Mouse (Mus musculus) liver, embryonic 12.5 days (tissue): ENCODE measurements around the gene Lgr4. TPM values are rescaled to one million over a fixed set of nuclear protein-coding genes. Genes with fewer than 3 reads are reported as not detected.
A peak's percentile ranks its signal among the peaks of the same experiment; 100 is the strongest.

Experiments
- ATAC-seq: fragments of 200-750 bp; cut with Nextera tagmentation; 2 replicates; pipeline ENCODE4 v1.8.0; 2017; ENCODE audit warnings: moderate number of reproducible peaks, mild to moderate bottlenecking, moderate library complexity
- H3K27ac ChIP-seq: fragments of 300-500 bp; sonication (generic); 2 replicates; pipeline ENCODE4 v1.5.1; 2016; ENCODE audit warnings: mild to moderate bottlenecking
- H3K27me3 ChIP-seq: fragments of 300-500 bp; sonication (generic); replicated peaks from 2 replicates; pipeline ENCODE4 v1.6.1; 2016; ENCODE audit warnings: mild to moderate bottlenecking, moderate library complexity
- H3K36me3 ChIP-seq: fragments of 300-500 bp; sonication (generic); 2 replicates; pipeline ENCODE4 v1.6.1; 2016; ENCODE audit warnings: mild to moderate bottlenecking, moderate library complexity
- H3K4me1 ChIP-seq: fragments of 300-500 bp; sonication (generic); 2 replicates; pipeline ENCODE4 v1.6.1; 2016
- H3K4me2 ChIP-seq: fragments of 300-500 bp; sonication (generic); 2 replicates; pipeline ENCODE4 v1.6.1; 2016; ENCODE audit warnings: mild to moderate bottlenecking, moderate library complexity
- H3K4me3 ChIP-seq: fragments of 300-500 bp; sonication (generic); 2 replicates; pipeline ENCODE4 v1.5.1; 2016; ENCODE audit warnings: mild to moderate bottlenecking, moderate library complexity
- H3K9ac ChIP-seq: fragments of 300-500 bp; sonication (generic); 2 replicates; pipeline ENCODE4 v1.6.1; 2016; ENCODE audit warnings: mild to moderate bottlenecking, moderate library complexity
- H3K9me3 ChIP-seq: fragments of 300-500 bp; sonication (generic); replicated peaks from 2 replicates; pipeline ENCODE4 v1.6.1; 2016; ENCODE audit warnings: mild to moderate bottlenecking, moderate library complexity
- WGBS: fragments of 180-500 bp; shearing (Covaris S2); methylation state at CpG from one replicate; pipeline ENCODE4 v1.1.7; 2016; ENCODE audit not compliant: insufficient replicate concordance; 5-methylcytosine and 5-hydroxymethylcytosine counted together
- polyA plus RNA-seq: library from polyadenylated mRNA; unstranded; fragments of >200 nt; fragmentation: Nextera tagmentation; extraction: Ambion mirVana; gene quantifications from 2 replicates; pipeline ENCODE4 v1.2.1, GENCODE M21; 2016

Lgr4 gene
- polyA plus RNA-seq, 1 experiment from 2014 or later: 6.0 TPM

DNA sequence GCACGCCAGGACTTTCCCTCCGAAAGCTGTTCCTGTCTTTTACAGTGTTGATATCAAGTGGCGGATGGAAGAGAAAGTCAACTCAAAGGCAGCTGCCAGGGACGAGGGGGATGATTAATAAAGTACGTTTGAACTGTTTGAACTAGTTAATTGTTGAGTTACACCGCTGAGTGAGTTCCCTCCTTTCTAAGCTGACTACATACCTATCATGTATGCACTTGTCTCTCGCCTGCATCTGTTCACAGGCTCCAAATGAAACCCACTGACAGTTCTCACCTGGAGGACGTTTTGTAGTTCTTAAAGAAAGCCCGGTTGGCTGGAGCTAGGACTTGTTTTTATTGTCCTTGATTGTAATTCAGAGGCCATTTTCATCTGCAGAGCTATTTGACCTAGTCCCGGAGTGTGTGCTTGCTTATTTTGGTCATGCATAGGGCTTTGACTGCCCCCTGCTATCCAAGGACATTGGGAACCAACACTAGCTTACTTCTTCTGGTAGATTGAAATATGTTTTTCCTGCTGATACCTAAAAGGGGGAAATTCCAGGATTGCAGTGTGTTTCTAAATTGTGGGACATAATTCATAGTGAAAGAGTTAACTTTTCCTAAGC lies 52.6 kb downstream of the Lgr4 start:
- Histone ChIP-seq H3K27me3 (no peaks in the 10 kb centered on the region), H3K4me1 (peaks cover 25% of the 10 kb centered on the region), H3K4me2 (no peak overlapping the region), H3K9me3 (no peaks in the 10 kb centered on the region), H3K9ac (no peak overlapping the region), H3K4me3 (no peak overlapping the region), H3K27ac (no peak overlapping the region), H3K36me3 (0 out of 2 replicates have a peak, but pooled peaks cover under 1% of the 10 kb centered on the region)
- no peak for ATAC-seq
- WGBS: 60% methylated on average over 10 of the region's 10 CpGs

DNA sequence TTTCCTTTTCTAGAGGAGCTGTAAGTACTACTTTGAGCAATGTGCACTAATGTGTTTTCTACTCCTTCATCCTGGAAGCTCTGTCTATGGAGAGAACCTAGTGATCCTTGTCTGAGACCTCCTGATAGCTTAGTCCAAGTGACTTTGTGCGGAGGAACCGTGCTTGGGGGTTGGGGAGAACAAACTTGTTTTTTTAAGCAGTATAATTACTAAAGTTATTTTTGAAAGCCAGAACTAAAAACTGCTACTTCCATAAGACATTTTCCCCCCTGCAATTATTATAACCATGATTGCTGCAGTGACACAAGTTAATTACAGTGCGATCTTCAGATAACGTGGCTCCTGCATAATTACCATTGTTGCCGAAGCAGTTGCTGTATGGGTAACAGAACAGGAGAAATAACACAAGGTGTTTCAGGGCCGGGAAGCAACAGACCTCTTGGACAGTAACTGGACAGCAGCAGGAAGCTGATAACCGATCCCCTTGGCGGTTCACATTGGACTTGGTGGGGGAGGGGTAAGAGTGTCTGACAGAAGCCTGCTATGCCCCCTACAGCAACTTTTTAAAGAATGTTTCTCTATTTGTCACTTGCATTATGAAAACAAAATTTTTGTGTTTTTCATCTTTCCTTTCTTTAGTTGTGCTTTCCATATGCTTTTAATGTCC lies 53.4 kb downstream of the Lgr4 start:
- Histone ChIP-seq H3K4me2 (peak overlapping the region; percentile 29), H3K36me3 (0 out of 2 replicates have a peak, but pooled peaks cover 3% of the 10 kb centered on the region), H3K27ac (no peak overlapping the region), H3K27me3 (no peaks in the 10 kb centered on the region), H3K4me1 (peaks cover 25% of the 10 kb centered on the region), H3K4me3 (no peak overlapping the region), H3K9ac (no peak overlapping the region), H3K9me3 (no peaks in the 10 kb centered on the region)
- 40% methylated on average over 8 of the region's 8 CpGs for WGBS
- no peak; the same call in 1 of the 2 replicates for ATAC-seq

DNA sequence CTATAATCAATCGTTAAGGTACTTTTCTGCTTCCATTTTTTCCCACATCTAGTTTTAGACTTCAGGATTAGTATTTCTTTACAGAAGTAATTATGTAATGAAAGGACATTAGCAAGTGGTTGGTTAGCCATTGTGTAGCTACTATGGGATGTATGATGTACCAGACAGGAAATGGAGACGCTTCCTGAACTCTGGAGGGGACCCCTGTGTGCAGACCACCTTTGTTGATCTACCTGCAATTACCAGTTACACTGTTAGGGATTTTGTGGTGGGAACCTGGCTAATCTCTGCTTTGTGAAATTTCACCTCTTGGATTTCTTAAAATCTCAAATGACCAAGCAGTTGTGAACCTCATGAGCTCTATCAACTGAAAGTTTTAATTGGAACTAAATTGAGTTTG lies 54.9 kb downstream of the Lgr4 start:
- WGBS: 79% methylated on average over 2 of the region's 2 CpGs
- 0 out of 2 replicates have a peak, but pooled peaks cover 3% of the 10 kb centered on the region for H3K36me3 ChIP-seq
- H3K4me1 ChIP-seq: peaks cover 25% of the 10 kb centered on the region
- no peak overlapping the region for H3K4me3 ChIP-seq
- ATAC-seq: no peak
- no peaks in the 10 kb centered on the region for H3K9me3 ChIP-seq
- no peak overlapping the region for H3K4me2 ChIP-seq
- H3K27ac ChIP-seq: no peak overlapping the region
- no peaks in the 10 kb centered on the region for H3K27me3 ChIP-seq
- H3K9ac ChIP-seq: no peak overlapping the region

DNA sequence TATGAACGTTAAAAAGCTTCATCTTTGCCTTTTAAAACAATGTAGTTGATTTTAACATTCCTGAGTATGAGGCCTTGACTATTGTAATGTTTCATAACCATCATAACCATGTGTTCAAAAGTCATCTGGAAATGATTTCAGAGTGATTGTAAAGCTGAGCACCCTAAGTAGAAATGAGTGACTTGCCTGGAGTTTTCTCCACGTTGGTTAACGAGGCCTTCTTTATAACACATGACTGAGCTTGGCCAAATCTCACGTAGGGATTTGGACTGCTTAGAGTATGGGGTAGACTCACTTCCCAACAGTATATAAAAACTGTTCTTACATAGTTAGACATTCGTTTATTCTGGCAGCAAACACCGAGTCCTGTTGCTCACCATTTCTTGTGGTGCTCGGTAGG lies 55.5 kb downstream of the Lgr4 start:
- ATAC-seq: no peak; the same call in 1 of the 2 replicates
- 72% methylated on average over 7 of the region's 7 CpGs for WGBS
- 0 out of 2 replicates have a peak, but pooled peaks cover 3% of the 10 kb centered on the region for H3K36me3 ChIP-seq
- H3K4me3 ChIP-seq: no peak overlapping the region
- no peak overlapping the region for H3K4me2 ChIP-seq
- no peak overlapping the region for H3K27ac ChIP-seq
- H3K27me3 ChIP-seq: no peaks in the 10 kb centered on the region
- H3K4me1 ChIP-seq: peaks cover 25% of the 10 kb centered on the region
- H3K9me3 ChIP-seq: no peaks in the 10 kb centered on the region
- H3K9ac ChIP-seq: no peak overlapping the region

DNA sequence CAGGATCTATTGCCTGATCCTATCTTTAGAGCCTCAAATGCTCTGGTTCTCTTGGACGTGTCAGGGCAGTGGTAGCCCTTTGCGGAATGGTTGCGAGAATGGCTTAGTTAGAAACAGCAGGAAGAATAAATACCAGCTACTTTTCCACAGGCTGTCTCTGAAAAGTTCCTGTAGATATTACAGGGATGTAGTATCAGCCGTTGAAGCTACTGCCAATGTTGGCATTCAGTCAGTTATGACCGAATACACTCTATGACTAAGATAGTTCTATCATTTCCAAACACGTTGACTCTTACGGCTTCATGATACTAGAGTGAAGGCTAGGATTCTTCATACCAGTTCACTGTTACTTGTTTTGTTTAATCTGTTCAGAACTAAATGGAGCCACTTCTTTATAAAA lies 57.4 kb downstream of the Lgr4 start:
- ATAC-seq: no peak
- no peaks in the 10 kb centered on the region for H3K27me3 ChIP-seq
- 0 out of 2 replicates have a peak, but pooled peaks cover 3% of the 10 kb centered on the region for H3K36me3 ChIP-seq
- no peak overlapping the region for H3K9ac ChIP-seq
- no peaks in the 10 kb centered on the region for H3K9me3 ChIP-seq
- no peak overlapping the region for H3K4me2 ChIP-seq
- H3K4me1 ChIP-seq: peaks cover 24% of the 10 kb centered on the region
- 83% methylated on average over 7 of the region's 7 CpGs for WGBS
- H3K27ac ChIP-seq: no peak overlapping the region
- no peak overlapping the region for H3K4me3 ChIP-seq

DNA sequence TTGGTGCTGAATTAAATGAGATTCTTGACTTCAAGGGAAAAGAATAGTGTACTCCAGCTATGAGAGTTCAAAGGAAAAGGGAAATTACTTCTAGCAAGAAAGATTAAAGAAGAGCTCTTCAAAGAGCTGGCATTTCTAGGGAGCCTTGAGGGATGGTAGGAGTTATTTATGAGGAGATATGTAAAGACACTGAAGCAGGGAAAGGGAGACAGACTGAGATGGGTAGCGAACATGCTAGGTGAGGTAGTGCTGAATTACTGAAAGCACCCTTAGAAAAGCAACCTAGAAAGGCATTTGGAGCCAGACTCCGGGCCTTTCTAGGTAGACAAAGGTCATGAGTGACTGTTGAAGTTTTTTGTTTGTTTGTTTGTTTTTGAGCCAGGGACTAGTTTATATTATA lies 58.7 kb downstream of the Lgr4 start:
- H3K27me3 ChIP-seq: no peaks in the 10 kb centered on the region
- no peak overlapping the region for H3K27ac ChIP-seq
- no peak overlapping the region for H3K4me2 ChIP-seq
- WGBS: 80% methylated on average over 2 of the region's 2 CpGs
- H3K4me1 ChIP-seq: peaks cover 11% of the 10 kb centered on the region
- H3K9me3 ChIP-seq: no peaks in the 10 kb centered on the region
- H3K9ac ChIP-seq: no peak overlapping the region
- no peak for ATAC-seq
- no peak overlapping the region for H3K4me3 ChIP-seq
- H3K36me3 ChIP-seq: 0 out of 2 replicates have a peak, but pooled peaks cover 3% of the 10 kb centered on the region

DNA sequence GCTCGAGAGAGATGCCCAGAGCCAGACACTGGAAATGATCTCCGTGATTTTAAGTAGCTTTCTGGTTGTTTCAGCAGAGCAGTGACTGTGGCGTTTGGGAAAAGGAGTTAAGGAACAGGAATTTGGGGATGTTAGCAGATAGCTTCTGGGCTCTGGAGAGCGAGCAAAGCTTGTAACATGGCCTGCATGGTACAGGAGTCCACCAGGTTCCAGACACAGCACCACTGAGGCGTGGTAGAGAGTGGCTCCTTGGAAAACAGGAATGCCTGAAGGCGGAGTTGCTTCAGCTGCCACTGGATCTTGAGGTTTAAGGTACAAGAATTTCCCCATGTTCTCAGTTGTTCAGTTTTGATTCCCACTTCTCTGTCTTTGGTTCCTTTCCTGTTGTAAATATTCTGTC lies 59.9 kb downstream of the Lgr4 start:
- Histone ChIP-seq H3K27me3 (no peaks in the 10 kb centered on the region), H3K4me2 (no peak overlapping the region), H3K4me3 (no peak overlapping the region), H3K27ac (no peak overlapping the region), H3K9me3 (no peaks in the 10 kb centered on the region), H3K36me3 (0 out of 2 replicates have a peak, but pooled peaks cover 3% of the 10 kb centered on the region), H3K4me1 (peaks cover 11% of the 10 kb centered on the region), H3K9ac (no peak overlapping the region)
- WGBS: 81% methylated on average over 6 of the region's 6 CpGs
- no peak for ATAC-seq

DNA sequence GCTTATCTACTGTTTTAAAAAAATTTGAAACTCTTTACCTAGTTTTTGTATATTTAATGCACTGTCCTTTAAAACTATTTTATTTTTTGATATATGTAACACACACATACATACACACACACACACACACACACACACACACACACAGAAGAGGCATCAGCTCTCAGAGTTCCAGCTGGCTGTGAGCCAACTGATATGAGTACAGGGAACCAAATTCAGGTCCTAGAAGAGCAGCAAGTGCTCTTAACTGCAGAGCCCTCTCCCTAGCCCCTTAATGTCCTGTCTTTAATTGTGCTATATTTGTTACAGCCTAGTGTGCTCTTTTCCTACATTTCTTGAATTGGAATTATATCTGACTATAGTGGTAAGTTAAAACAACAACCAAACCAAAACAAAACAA lies 61.8 kb downstream of the Lgr4 start:
- H3K9ac ChIP-seq: no peak overlapping the region
- no peak overlapping the region for H3K4me3 ChIP-seq
- no peak for ATAC-seq
- H3K27ac ChIP-seq: no peak overlapping the region
- no peak overlapping the region for H3K4me2 ChIP-seq
- no peaks in the 10 kb centered on the region for H3K9me3 ChIP-seq
- H3K27me3 ChIP-seq: no peaks in the 10 kb centered on the region
- 0 out of 2 replicates have a peak, but pooled peaks cover 3% of the 10 kb centered on the region for H3K36me3 ChIP-seq
- H3K4me1 ChIP-seq: peaks cover 7% of the 10 kb centered on the region; the same call in 1 of the 2 replicates

DNA sequence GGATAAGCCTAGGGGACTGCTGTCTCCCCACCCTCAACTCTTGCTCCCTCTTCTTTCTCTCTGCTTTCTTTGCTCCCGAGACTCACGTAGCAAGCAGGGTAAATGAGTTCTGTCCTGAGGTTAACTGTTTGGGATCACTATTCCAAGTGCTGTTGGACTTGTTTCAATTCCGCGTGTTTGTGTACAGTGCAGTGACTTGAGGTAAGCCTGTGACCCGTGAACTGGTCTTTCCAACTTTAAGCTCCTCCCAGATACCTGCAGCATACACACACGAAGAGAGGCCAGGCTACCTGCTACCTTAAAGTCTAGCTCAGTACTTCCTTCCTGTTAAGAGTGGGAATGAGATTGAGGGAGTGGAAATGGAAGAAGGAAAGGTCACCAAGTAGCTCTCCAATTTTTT lies 66.0 kb downstream of the Lgr4 start:
- no peaks in the 10 kb centered on the region for H3K36me3 ChIP-seq
- H3K27ac ChIP-seq: no peak overlapping the region
- no peaks in the 10 kb centered on the region for H3K27me3 ChIP-seq
- 81% methylated on average over 6 of the region's 6 CpGs for WGBS
- no peak for ATAC-seq
- no peak overlapping the region for H3K9ac ChIP-seq
- H3K4me2 ChIP-seq: no peak overlapping the region
- no peaks in the 10 kb centered on the region for H3K9me3 ChIP-seq
- H3K4me3 ChIP-seq: no peak overlapping the region
- H3K4me1 ChIP-seq: peaks cover 39% of the 10 kb centered on the region

DNA sequence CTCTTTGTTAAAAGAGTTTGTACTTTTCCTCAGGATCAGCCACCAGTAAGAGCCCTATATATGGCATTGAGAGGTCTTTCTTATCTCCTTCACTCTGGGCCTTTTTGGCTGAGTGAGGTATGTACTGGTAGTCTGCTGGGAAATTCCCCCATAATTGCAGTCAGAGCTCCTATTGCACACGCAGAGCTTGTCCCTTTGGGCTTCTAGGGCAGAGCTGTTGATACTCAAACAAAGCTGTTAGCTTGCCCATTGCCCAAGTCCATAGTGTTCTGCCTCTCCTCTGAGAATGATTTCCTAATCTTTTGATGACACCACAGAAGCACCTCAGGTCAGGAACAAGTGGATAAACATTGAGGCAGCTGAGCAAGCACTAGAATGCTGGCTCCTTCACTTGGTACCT lies 67.5 kb downstream of the Lgr4 start:
- H3K4me1 ChIP-seq: peaks cover 43% of the 10 kb centered on the region
- 57% methylated on average over 1 of the region's 1 CpGs for WGBS

DNA sequence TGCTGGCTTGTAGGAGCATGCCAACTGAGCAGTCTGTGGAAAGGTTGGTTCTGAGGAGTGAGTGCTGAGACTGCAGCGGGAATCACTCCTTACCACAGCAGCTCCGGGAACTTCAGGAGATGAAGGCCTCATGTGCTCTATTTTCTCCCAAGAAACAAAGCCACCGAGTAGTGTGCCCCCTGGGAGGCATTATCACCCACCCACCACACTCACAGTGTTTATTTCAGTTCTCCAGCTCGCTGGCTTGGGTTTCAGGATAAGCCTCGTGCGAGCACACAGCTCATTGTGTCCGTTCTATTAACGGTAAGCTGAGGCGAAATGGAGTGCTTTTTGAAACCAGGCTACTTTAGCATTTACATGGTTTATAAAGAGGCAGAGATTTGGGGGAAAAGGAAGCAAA lies 68.1 kb downstream of the Lgr4 start:
- Histone ChIP-seq H3K9ac (no peak overlapping the region), H3K9me3 (no peaks in the 10 kb centered on the region), H3K4me3 (no peak overlapping the region), H3K4me2 (no peak overlapping the region), H3K27ac (no peak overlapping the region), H3K36me3 (no peaks in the 10 kb centered on the region), H3K4me1 (peaks cover 49% of the 10 kb centered on the region), H3K27me3 (no peaks in the 10 kb centered on the region)
- ATAC-seq: no peak
- 64% methylated on average over 9 of the region's 9 CpGs for WGBS

More for the DNA sequence above, 67.5 kb downstream of the Lgr4 start:
- peak overlapping the region; percentile 46; the same call in 1 of the 2 replicates for H3K27ac ChIP-seq
- no peak overlapping the region for H3K4me2 ChIP-seq
- no peaks in the 10 kb centered on the region for H3K9me3 ChIP-seq
- no peaks in the 10 kb centered on the region for H3K36me3 ChIP-seq
- H3K4me3 ChIP-seq: no peak overlapping the region
- no peak overlapping the region for H3K9ac ChIP-seq
- peak; percentile 66 for ATAC-seq
- H3K27me3 ChIP-seq: no peaks in the 10 kb centered on the region

DNA sequence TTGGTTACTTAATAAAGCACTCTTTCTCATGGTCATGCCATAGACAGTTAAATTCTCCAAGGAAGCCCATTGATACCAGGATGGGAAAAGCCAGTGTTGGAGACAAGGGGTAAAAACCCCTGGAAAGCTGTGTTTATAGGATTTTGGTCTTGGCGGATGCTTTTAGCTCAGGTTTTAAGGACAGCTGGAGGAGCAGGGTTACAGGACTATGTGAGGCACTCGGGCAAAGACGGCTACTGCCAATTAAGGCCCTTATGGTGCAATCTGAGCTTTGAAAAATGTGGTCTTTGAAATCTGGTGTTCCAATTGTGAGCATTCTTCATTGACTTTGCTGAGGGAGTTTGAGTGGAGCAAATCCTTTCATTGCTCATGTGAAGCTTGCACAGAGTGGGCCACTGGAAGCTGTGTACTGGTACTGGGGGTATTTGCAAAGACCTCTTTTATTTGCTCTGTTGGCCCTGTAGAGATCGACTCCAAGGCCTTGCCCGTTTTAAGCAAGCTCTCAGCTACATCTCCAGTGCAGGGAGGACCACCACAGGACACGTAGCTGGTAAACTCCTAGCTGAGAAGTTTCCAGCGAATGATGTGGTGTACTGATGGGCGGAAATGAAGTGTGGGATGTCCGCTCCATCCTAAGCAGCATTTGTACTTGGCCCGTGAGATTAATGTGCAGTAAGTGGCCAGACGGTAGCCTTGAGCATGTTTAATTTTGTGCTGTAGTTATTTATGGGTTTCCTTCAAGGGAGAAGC lies 68.8 kb downstream of the Lgr4 start:
- no peaks in the 10 kb centered on the region for H3K36me3 ChIP-seq
- ATAC-seq: no peak
- 79% methylated on average over 11 of the region's 11 CpGs for WGBS
- H3K9me3 ChIP-seq: no peaks in the 10 kb centered on the region
- no peak overlapping the region for H3K27ac ChIP-seq
- no peak overlapping the region for H3K4me2 ChIP-seq
- no peak overlapping the region for H3K4me3 ChIP-seq
- no peak overlapping the region for H3K9ac ChIP-seq
- H3K4me1 ChIP-seq: peaks cover 51% of the 10 kb centered on the region
- no peaks in the 10 kb centered on the region for H3K27me3 ChIP-seq
